Mouse (Mus musculus): ENCODE measurements around the gene Rabgap1l.

- TF ChIP-seq POLR2A (IDR thresholded peaks at IDR 0.05; ENCODE audit: insufficient read depth, low read depth, low read length) (no peak), CTCF (IDR thresholded peaks at IDR 0.05) (no peak)
These were observed 325.6 kb downstream of the Rabgap1l start for GRCm38 (mm10) chr1:160467443-160467842.
